Mouse (Mus musculus) spleen, adult 2 months (tissue): ENCODE results near the gene Sln. TPM values are rescaled to one million over a fixed set of nuclear protein-coding genes. Genes with fewer than 3 reads are reported as not detected.

Experiments used
- DNase-seq, 2 experiments: peaks; one replicate each; pipeline versions ENCODE4 v3.0.0 to v3.0.0-alpha.2; 2012 to 2021; ENCODE audit warnings: low spot score in 2 of 2, low read depth in 1 of 2
- H3K27ac ChIP-seq: fragments of 200-500 bp; 2 replicates; pipeline ENCODE4 v1.5.1; 2012; ENCODE audit warnings: low read length, inconsistent platforms; ENCODE audit not compliant: insufficient read depth
- H3K27me3 ChIP-seq: fragments of 200-500 bp; 2 replicates; pipeline ENCODE4 v1.6.1; 2012; ENCODE audit warnings: mild to moderate bottlenecking, moderate library complexity, low read length, inconsistent platforms; ENCODE audit not compliant: control insufficient read depth, insufficient read depth
- H3K36me3 ChIP-seq: fragments of 200-500 bp; 2 replicates; pipeline ENCODE4 v1.6.1; 2012; ENCODE audit warnings: mild to moderate bottlenecking, low read length, inconsistent platforms; ENCODE audit not compliant: control insufficient read depth, insufficient read depth
- H3K4me1 ChIP-seq: fragments of 200-500 bp; 2 replicates; pipeline ENCODE4 v1.6.1; 2011; ENCODE audit warnings: inconsistent platforms; ENCODE audit not compliant: control insufficient read depth, insufficient read depth, insufficient read length
- H3K4me3 ChIP-seq: fragments of 200-500 bp; 2 replicates; pipeline ENCODE4 v1.5.1; 2011; ENCODE audit warnings: mild to moderate bottlenecking, inconsistent platforms; ENCODE audit not compliant: insufficient read depth, insufficient read length; ENCODE audit errors: extremely low read depth
- CTCF ChIP-seq: fragments of 200-500 bp; IDR thresholded peaks from 2 replicates; pipeline ENCODE4 v1.5.1; 2011; ENCODE audit warnings: mild to moderate bottlenecking, inconsistent platforms; ENCODE audit not compliant: insufficient read depth, insufficient read length, insufficient replicate concordance; ENCODE audit errors: extremely low read depth
- POLR2A ChIP-seq: fragments of 200-500 bp; IDR thresholded peaks from 2 replicates; pipeline ENCODE4 v1.6.1; 2011; ENCODE audit warnings: low read depth, low read length, inconsistent platforms
- WGBS: fragments of 180-500 bp; shearing (Covaris S2); methylation state at CpG from one replicate; pipeline ENCODE4 v1.1.7; 2018; 5-methylcytosine and 5-hydroxymethylcytosine counted together
- polyA plus RNA-seq: library from polyadenylated mRNA; depleted of rRNA; stranded (reverse); fragments of >200 nt; gene quantifications from 2 replicates; pipeline ENCODE4 v1.2.3, GENCODE M21; 2012; rRNA removed

Gene Sln
- polyA plus RNA-seq, 1 experiment = 0.55 TPM

GRCm38 (mm10) chr9:53899836-53900235 lies 49.9 kb downstream of the Sln start:
- Histone ChIP-seq H3K27me3 (no peaks in the 10 kb centered on the region), H3K27ac (no peak overlapping the region), H3K36me3 (no peaks in the 10 kb centered on the region), H3K4me3 (no peak overlapping the region), H3K4me1 (no peaks in the 10 kb centered on the region)
- no peak for DNase-seq
- TF ChIP-seq CTCF (no peak), POLR2A (no peak)
- WGBS = 83% methylated on average over 6 of the region's 6 CpGs

- H3K4me1 ChIP-seq = no peaks in the 10 kb centered on the region
- no peaks in the 10 kb centered on the region for H3K27me3 ChIP-seq
- TF ChIP-seq POLR2A (no peak), CTCF (no peak)
- H3K4me3 ChIP-seq = no peak overlapping the region
- DNase-seq = no peak
- no peaks in the 10 kb centered on the region for H3K36me3 ChIP-seq
- no peak overlapping the region for H3K27ac ChIP-seq
- WGBS = 93% methylated on average over 7 of the region's 7 CpGs
These were observed 53.4 kb downstream of the Sln start for GRCm38 (mm10) chr9:53903215-53903842.

Other genes with a start within 250 kb of the Sln start
- 6.9 and 7.8 TPM in 2 replicates for gene Acat1, start 239.8 kb upstream of the Sln start, polyA plus RNA-seq
- gene Cul5, start 180.2 kb upstream of the Sln start, polyA plus RNA-seq = 2.1 and 2.5 TPM in 2 replicates
- 1.8 TPM in 2 replicates for gene Rab39, start 143.9 kb upstream of the Sln start, polyA plus RNA-seq
- 2.0 and 2.2 TPM in 2 replicates for gene Slc35f2, start 78.6 kb upstream of the Sln start, polyA plus RNA-seq
- not detected in 2 replicates for gene Elmod1, start 125.1 kb downstream of the Sln start, polyA plus RNA-seq
- 0.01 TPM in 1 of 2 replicates, not detected in the other for gene Tnfaip8l3, start 218.2 kb downstream of the Sln start, polyA plus RNA-seq